Mouse (Mus musculus): ENCODE measurements around the gene Zfyve27. TPM values are rescaled to one million over a fixed set of nuclear protein-coding genes. Genes with fewer than 3 reads are reported as not detected.
A peak's percentile ranks its signal among the peaks of the same experiment; 100 is the strongest.

Zfyve27 gene
- total and polyA plus RNA-seq, 3 experiments, result 27.0 to 40.2 TPM; not detected in 1

DNA sequence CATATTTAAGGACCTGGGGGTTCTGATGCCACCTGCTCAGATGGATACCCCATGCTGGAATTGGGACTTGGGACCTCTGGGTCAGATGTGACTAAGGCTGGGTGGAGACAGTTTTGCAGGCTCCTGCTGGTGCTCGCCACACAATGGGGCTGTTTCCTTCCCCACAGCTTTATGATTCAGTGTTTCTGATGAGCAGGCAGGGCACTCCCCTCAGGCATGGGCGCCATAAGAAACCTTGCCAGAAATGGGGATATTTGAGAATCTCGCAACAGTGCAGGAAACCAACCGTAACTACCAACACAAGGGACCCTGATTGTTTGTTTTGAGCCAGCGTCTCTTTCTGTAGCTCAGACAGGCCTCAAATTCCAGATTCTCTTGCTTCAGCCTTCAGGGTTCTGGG, 32.6 kb upstream of the Zfyve27 start:
- Histone ChIP-seq H3K9ac (ENCODE audit: control insufficient read depth, low read depth, low read length, poor library complexity, severe bottlenecking) (peak overlapping the region; percentile 78), H3K36me3 (ENCODE audit: control insufficient read depth in 1 of 2, insufficient read depth in 2 of 2, low read length in 2 of 2) (peaks cover 0 to 51% of the 10 kb centered on the region in 2 experiments; a peak in 2 of 4 replicates), H3K4me1 (ENCODE audit: control insufficient read depth in 1 of 2, insufficient read depth in 2 of 2, low read length in 2 of 2) (peaks cover 30 to 49% of the 10 kb centered on the region in 2 experiments), H3K4me3 (ENCODE audit: control insufficient read depth in 1 of 2, insufficient read depth in 1 of 2, low read depth in 2 of 2, low read length in 2 of 2) (no peak overlapping the region), H3K27me3 (ENCODE audit: control insufficient read depth in 1 of 2, insufficient read depth in 2 of 2, low read length in 2 of 2) (no peaks in the 10 kb centered on the region), H3K9me3 (replicated peaks; ENCODE audit: insufficient read depth, low read length) (no peaks in the 10 kb centered on the region), H3K79me2 (ENCODE audit: control insufficient read depth, insufficient read depth, low read length, poor library complexity) (peaks cover 6% of the 10 kb centered on the region), H3K27ac (ENCODE audit: control insufficient read depth, low read depth, low read length) (0 out of 2 replicates have a peak overlapping the region, but pooled peaks have one; percentile 96)
- no peak for TF ChIP-seq ZNF384 (IDR thresholded peaks at IDR 0.05; ENCODE audit: low read depth, low read length)
- TF ChIP-seq RCOR1 (IDR thresholded peaks at IDR 0.05; ENCODE audit: low read depth, low read length), result no peak
- TF ChIP-seq KAT2A (conservative IDR thresholded peaks at IDR 0.05; ENCODE audit: low read depth, low read length), result no peak
- no peak for TF ChIP-seq MAX (IDR thresholded peaks at IDR 0.05; ENCODE audit: low read length)
- no peak for TF ChIP-seq ZMIZ1 (IDR thresholded peaks at IDR 0.05; ENCODE audit: low read depth, low read length)
- no peak for TF ChIP-seq HCFC1 (IDR thresholded peaks at IDR 0.05; ENCODE audit: low read depth, low read length)
- no peak for TF ChIP-seq ZKSCAN1 (IDR thresholded peaks at IDR 0.05; ENCODE audit: low read depth, low read length)
- TF ChIP-seq MAFK (IDR thresholded peaks at IDR 0.05; ENCODE audit: borderline replicate concordance, low read depth, low read length), result no peak
- no peak for TF ChIP-seq CTCF (IDR thresholded peaks at IDR 0.05 in 2 of 3, conservative IDR thresholded peaks at IDR 0.05 in 1 of 3; ENCODE audit: control insufficient read depth in 1 of 3, insufficient read depth in 1 of 3, low read depth in 2 of 3, low read length in 3 of 3, poor library complexity in 1 of 3, severe bottlenecking in 1 of 3)
- TF ChIP-seq MYB (IDR thresholded peaks at IDR 0.05; ENCODE audit: low read depth, low read length), result no peak
- no peak for TF ChIP-seq EP300 (IDR thresholded peaks at IDR 0.05; ENCODE audit: low read depth in 1 of 2, low read length in 2 of 2)
- TF ChIP-seq ZC3H11A (IDR thresholded peaks at IDR 0.05; ENCODE audit: low read depth, low read length), result no peak
- TF ChIP-seq CHD2 (IDR thresholded peaks at IDR 0.05; ENCODE audit: low read length), result no peak
- TF ChIP-seq ELF1 (IDR thresholded peaks at IDR 0.05; ENCODE audit: low read depth, low read length), result no peak
- peak; percentile 40 for DNase-seq (ENCODE audit: low read depth, low spot score)

GRCm38 (mm10) chr19:42135070-42135469, 28.7 kb upstream of the Zfyve27 start:
- no peak overlapping the region for H3K9ac ChIP-seq (ENCODE audit: control insufficient read depth, low read depth, low read length, poor library complexity, severe bottlenecking)
- no peak for DNase-seq (ENCODE audit: low read depth, low spot score)
- H3K36me3 ChIP-seq (ENCODE audit: control insufficient read depth in 1 of 2, insufficient read depth in 2 of 2, low read length in 2 of 2), result peaks cover 0 to 60% of the 10 kb centered on the region in 2 experiments; a peak in 2 of 4 replicates
- no peaks in the 10 kb centered on the region for H3K27me3 ChIP-seq (ENCODE audit: control insufficient read depth in 1 of 2, insufficient read depth in 2 of 2, low read length in 2 of 2)
- no peak overlapping the region for H3K27ac ChIP-seq (ENCODE audit: control insufficient read depth, low read depth, low read length)
- peaks cover 38 to 58% of the 10 kb centered on the region in 2 experiments for H3K4me1 ChIP-seq (ENCODE audit: control insufficient read depth in 1 of 2, insufficient read depth in 2 of 2, low read length in 2 of 2)
- no peaks in the 10 kb centered on the region for H3K79me2 ChIP-seq (ENCODE audit: control insufficient read depth, insufficient read depth, low read length, poor library complexity)
- no peak overlapping the region for H3K4me3 ChIP-seq (ENCODE audit: control insufficient read depth in 1 of 2, insufficient read depth in 1 of 2, low read depth in 2 of 2, low read length in 2 of 2)
- H3K9me3 ChIP-seq (replicated peaks; ENCODE audit: insufficient read depth, low read length), result no peaks in the 10 kb centered on the region
- no peak for TF ChIP-seq SMC3 (IDR thresholded peaks at IDR 0.05; ENCODE audit: low read depth, low read length)
- peak; percentile 53; the same call in 1 of the 2 replicates for TF ChIP-seq TCF12 (IDR thresholded peaks at IDR 0.05; ENCODE audit: low read depth, low read length)
- no peak for TF ChIP-seq GABPA (IDR thresholded peaks at IDR 0.05; ENCODE audit: low read depth, low read length)
- TF ChIP-seq NELFE (IDR thresholded peaks at IDR 0.05; ENCODE audit: low read depth, low read length), result no peak
- peak in 1 of 2 experiments; percentile 59; a peak in 2 of 4 replicates for TF ChIP-seq EP300 (IDR thresholded peaks at IDR 0.05; ENCODE audit: low read depth in 1 of 2, low read length in 2 of 2)
- TF ChIP-seq MXI1 (IDR thresholded peaks at IDR 0.05; ENCODE audit: low read depth, low read length), result no peak
- TF ChIP-seq ETS1 (IDR thresholded peaks at IDR 0.05; ENCODE audit: low read depth, low read length), result no peak
- TF ChIP-seq GATA1 (IDR thresholded peaks at IDR 0.05; ENCODE audit: low read depth, low read length), result peak; percentile 46
- TF ChIP-seq RAD21 (IDR thresholded peaks at IDR 0.05; ENCODE audit: low read depth, low read length), result no peak
- TF ChIP-seq SIN3A (IDR thresholded peaks at IDR 0.05; ENCODE audit: low read length), result no peak
- no peak for TF ChIP-seq HCFC1 (IDR thresholded peaks at IDR 0.05; ENCODE audit: low read depth, low read length)
- no peak for TF ChIP-seq USF1 (IDR thresholded peaks at IDR 0.05; ENCODE audit: low read depth, low read length)

Data from MEL (cell line).